ENCODE assay signal across 23 mouse cellular contexts in genomic region chr15:27981258-27981657, GRCm38 (mm10). TPM values are rescaled to one million over a fixed set of nuclear protein-coding genes. Genes with fewer than 3 reads are reported as not detected.
A peak's percentile ranks its signal among the peaks of the same experiment; 100 is the strongest.
DNase-seq lines count a peak whose midpoint lies in the region; ATAC-seq and TF ChIP-seq lines count a peak whose summit lies in the region.
"Had no signal": no experiment of that assay in that cellular context is flagged by ENCODE, and none has a peak within 500 bp of the region (broad histone marks: within the 10 kb centered on the region; RNA-seq: fewer than 3 reads in every experiment).

No protein-coding gene starts in this region.

- no peak overlapping the region for H3K4me3 ChIP-seq in cerebellum, adult 2 months (replicated peaks; ENCODE audit: insufficient read depth, low read depth, low read length)
- H3K4me3 ChIP-seq in gastrocnemius, adult 2 months, result no peak overlapping the region
- H3K4me3 ChIP-seq in layer of hippocampus, adult 2 months, result no peak overlapping the region
- H3K4me3 ChIP-seq in limb, embryonic 13.5 days, result no peak overlapping the region
- H3K4me3 ChIP-seq: forebrain, embryonic 13.5 days; heart, embryonic 10.5 days; hindbrain, embryonic 15.5 days had no signal

- TF ChIP-seq CTCF in cerebellum, adult 2 months (IDR thresholded peaks at IDR 0.05; ENCODE audit: borderline replicate concordance, insufficient read depth, low read depth, low read length), result no peak
- TF ChIP-seq CTCF in gastrocnemius, adult 2 months (IDR thresholded peaks at IDR 0.05), result no peak
- no peak for TF ChIP-seq CTCF in layer of hippocampus, adult 2 months (conservative IDR thresholded peaks at IDR 0.05)

- H3K36me3 ChIP-seq in limb, embryonic 13.5 days, result no peaks in the 10 kb centered on the region
- H3K36me3 ChIP-seq: G1E; heart, embryonic 10.5 days; hindbrain, embryonic 15.5 days had no signal

- DNase-seq in cerebellum, adult 2 months, result no peak
- DNase-seq in cerebellum, postnatal 25 days, result no peak
- DNase-seq in gastrocnemius, adult 2 months, result no peak
- no peak for DNase-seq in gastrocnemius, postnatal 25 days
- DNase-seq in layer of hippocampus, adult 2 months (ENCODE audit: low spot score in 2 of 2), result no peak
- DNase-seq in layer of hippocampus, adult 18-20 months (ENCODE audit: low spot score in 2 of 2), result no peak
- no peak for DNase-seq in heart, adult 11 months
- DNase-seq: adrenal gland, postnatal 10 days; B cell, adult 2 months; cerebellum, adult 11 months; cerebellum, adult 9-10 months; cerebellum, postnatal 36 days; gastrocnemius, postnatal 36 days; heart, adult 18-20 months; heart, postnatal 4 days had no signal

- H3K9ac ChIP-seq in limb, embryonic 13.5 days, result no peak overlapping the region
- H3K9ac ChIP-seq: forebrain, embryonic 13.5 days; hindbrain, embryonic 15.5 days had no signal

- no peaks in the 10 kb centered on the region for H3K27me3 ChIP-seq in cerebellum, adult 2 months (ENCODE audit: control insufficient read depth, insufficient read depth, low read length)
- no peaks in the 10 kb centered on the region for H3K27me3 ChIP-seq in limb, embryonic 13.5 days
- H3K27me3 ChIP-seq: forebrain, embryonic 13.5 days; hindbrain, embryonic 15.5 days had no signal

- H3K9me3 ChIP-seq in limb, embryonic 13.5 days, result peaks cover under 1% of the 10 kb centered on the region
- H3K9me3 ChIP-seq: forebrain, embryonic 13.5 days; heart, embryonic 10.5 days; hindbrain, embryonic 15.5 days had no signal

- H3K27ac ChIP-seq in cerebellum, adult 2 months (ENCODE audit: insufficient read depth, low read length), result 0 out of 2 replicates have a peak overlapping the region, but pooled peaks have one; percentile 19
- H3K27ac ChIP-seq in gastrocnemius, adult 2 months, result 0 out of 2 replicates have a peak overlapping the region, but pooled peaks have one; percentile 12
- peak overlapping the region; percentile 39; the same call in 1 of the 2 replicates for H3K27ac ChIP-seq in layer of hippocampus, adult 2 months
- H3K27ac ChIP-seq in limb, embryonic 13.5 days, result peak overlapping the region; percentile 53
- H3K27ac ChIP-seq: forebrain, embryonic 13.5 days; heart, embryonic 10.5 days; hindbrain, embryonic 15.5 days had no signal

- peak overlapping the region; percentile 0; the same call in 1 of the 2 replicates for H3K4me2 ChIP-seq in limb, embryonic 13.5 days (replicated peaks)
- H3K4me2 ChIP-seq: forebrain, embryonic 13.5 days; hindbrain, embryonic 15.5 days had no signal

- no peak for ATAC-seq in limb, embryonic 13.5 days (ENCODE audit: low FRiP score, low read depth)
- ATAC-seq: CD4-positive, CD25-positive, alpha-beta regulatory T cell, adult 4 months; forebrain, embryonic 13.5 days; inflammation-experienced regulatory T-cells, adult 6 months; intestine, postnatal 0 days had no signal

- TF ChIP-seq POLR2A in cerebellum, adult 2 months (IDR thresholded peaks at IDR 0.05; ENCODE audit: borderline replicate concordance, insufficient read depth, low read length), result no peak

- intact Hi-C loops in gastrocnemius, adult 2 months (cut with DNase I), result loop anchor here (5.0 kb wide), 1 partner anchor 44 kb away; no protein-coding TSS in a partner anchor

- H3K4me1 ChIP-seq in cerebellum, adult 2 months (ENCODE audit: control insufficient read depth, insufficient read depth, low read length), result peaks cover 36% of the 10 kb centered on the region
- peaks cover 44% of the 10 kb centered on the region for H3K4me1 ChIP-seq in limb, embryonic 13.5 days

- 53% methylated on average over 3 of the region's 3 CpGs for WGBS in cerebellum, adult 2 months
- 38% methylated on average over 3 of the region's 3 CpGs for WGBS in limb, embryonic 13.5 days

RNA-seq across cellular contexts. Expression of gene Trio, which starts 44.4 kb away (rescaled TPM):
- 187 and 207 TPM in 2 replicates for polyA plus RNA-seq in cerebellum, adult 2 months (2012; rRNA removed)
- total RNA-seq in gastrocnemius, adult 2 months (2021), result 10 to 100 TPM; 35.3 to 43.2 TPM
- 10 to 100 TPM; 31.0 to 36.4 TPM for total RNA-seq in gastrocnemius, postnatal 25 days (2021)
- total RNA-seq in layer of hippocampus, adult 2 months (2021), result 100 to 1,000 TPM; 321 to 333 TPM
- 100 to 1,000 TPM; 283 to 296 TPM for total RNA-seq in layer of hippocampus, adult 18-20 months (2021)
- polyA plus RNA-seq in limb, embryonic 13.5 days (2015; fragmentation: Nextera tagmentation; extraction: Ambion mirVana), result 61.6 and 64.8 TPM in 2 replicates
- polyA plus RNA-seq: G1E had no signal

Comparison
In these comparisons a context has a peak if more than half of its experiments do, and no peak if none do; other contexts are left out.
1. RNA of gene Trio, which starts 44.4 kb away (total RNA-seq): 321 to 333 TPM in layer of hippocampus, adult 2 months and 283 to 296 TPM in layer of hippocampus, adult 18-20 months; 35.3 to 43.2 TPM in gastrocnemius, adult 2 months and 31.0 to 36.4 TPM in gastrocnemius, postnatal 25 days; every median in the first group is over 4 times any median in the second.
2. Peak in every context shown above with its lines, with median percentiles within 50 percentile points of each other: H3K27ac ChIP-seq.